Mouse (Mus musculus) T-helper 17 cell (primary cell): ENCODE measurements around the gene Fads6.

Experiments used
- in situ Hi-C, 2 experiments: fragments of 300-600 bp; cut with MboI, MseI; formaldehyde crosslinking; loops; 1 replicate in 1 of 2; 2 replicates in 1 of 2; pipeline ENCODE4 v1.15.1; 2025; ENCODE audit warnings: high pct_unique_total_duplicates in 2 of 2

The Fads6 gene

DNA sequence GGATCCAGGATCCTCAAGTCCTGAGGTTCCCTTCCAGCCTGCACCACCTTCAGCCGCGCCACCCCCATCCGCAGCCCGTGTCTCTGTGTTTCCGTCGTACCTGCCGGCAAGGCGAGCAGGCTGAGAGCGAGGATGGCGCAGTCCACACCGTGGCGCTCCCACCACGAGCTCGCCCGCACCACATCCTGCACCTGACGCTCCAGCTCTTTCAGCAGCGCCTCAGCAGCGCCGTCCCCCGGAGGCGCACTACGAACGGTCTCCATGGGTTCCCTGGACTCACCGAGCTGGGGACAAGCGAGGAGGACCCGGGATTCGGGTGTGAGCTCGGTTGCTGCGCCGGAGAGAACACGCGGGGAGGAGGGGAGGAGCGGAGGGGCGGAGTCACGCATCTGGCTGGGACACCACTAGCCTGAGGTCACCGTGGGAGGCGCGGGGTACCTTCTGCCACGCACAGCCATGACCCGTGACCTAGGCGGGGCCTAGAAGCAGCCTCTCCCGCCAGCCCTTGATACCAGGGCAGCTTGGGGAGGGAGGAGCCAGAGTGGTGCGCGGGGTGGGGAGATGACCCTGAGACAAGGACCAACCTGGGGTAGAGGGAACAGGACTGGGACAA is at the start of gene Fads6:
TSS of gene Fads6 (minus strand) at position 450 of the 613 bp plus-strand sequence.
- in situ Hi-C loops = no loop called here

DNA sequence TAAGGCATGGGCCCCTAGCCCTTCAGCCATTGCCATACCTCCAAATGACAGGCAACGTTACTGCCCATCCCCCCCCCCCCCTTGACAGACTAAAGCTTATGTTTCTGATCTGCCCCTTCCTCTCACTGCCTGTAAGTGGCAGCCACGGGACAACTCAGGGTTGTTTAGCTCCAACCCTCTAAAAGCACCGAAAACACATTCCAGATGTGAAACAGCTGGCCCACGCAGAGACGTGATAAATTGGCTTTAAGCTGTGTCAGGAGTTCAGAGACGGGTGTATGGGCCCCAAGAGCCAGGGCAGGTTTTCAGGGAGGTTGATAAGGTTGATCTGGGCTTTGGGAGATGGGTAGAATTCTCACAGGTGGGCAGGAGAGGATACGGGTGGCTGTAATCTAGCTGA is 48.1 kb upstream of the Fads6 start:
- in situ Hi-C loops = no loop called here

DNA sequence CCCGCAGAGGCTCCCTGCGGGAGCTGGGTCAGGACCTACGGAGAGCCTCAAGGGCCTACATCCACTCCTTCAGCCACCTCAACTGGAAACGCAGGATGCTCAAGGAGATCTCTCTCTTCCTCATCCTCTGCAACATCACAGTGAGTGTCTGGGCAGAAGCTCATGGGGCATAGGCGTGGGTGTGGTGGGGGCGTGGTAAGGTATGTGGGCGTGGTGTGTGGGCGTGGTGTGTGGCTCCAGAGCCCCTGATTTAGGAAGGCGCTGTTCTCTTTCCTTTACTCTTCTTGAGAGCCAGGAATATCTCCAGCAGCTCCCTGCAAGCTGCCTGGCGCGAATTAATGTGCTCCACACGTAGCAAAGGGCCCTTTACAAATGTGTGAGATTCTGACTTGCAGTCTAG is 47.5 kb upstream of the Fads6 start:
- in situ Hi-C loops = no loop called here

DNA sequence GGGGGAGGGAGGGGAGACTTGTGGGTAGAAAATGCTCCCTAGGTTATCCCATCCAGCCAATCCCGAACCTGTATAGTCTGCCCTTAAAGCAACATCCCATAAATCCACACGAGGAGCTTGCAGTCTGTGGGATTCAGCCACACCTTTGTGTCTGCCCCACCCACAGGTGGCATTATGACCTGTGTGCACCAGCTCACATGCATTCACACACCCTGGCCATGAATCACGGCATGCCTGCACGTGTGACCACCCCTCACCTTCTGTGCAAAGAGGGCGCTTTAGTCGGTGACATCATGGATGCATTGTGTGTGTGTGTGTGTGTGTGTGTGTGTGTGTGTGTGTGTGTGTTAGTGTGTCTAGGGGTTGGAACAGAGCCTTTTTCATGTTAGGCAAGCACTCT is 44.4 kb upstream of the Fads6 start:
- in situ Hi-C loops = no loop called here

DNA sequence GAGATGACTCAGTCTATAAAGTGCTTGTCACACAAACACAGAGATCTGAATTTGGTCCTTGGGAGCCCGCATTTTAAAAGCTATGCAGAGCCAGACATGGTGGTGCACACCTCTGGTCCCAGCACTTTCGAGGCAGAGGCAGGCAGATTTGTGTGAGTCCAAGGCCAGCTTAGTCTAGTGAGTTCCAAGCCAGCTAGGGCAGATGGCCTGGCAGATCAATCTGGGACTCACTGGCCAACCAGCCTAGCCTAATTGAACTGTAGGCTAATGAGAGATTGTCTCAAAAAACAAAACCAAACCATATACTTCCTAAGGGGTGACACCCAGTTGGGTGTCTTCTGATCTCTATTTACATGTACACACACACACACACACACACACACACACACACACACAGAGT is 43.8 kb upstream of the Fads6 start:
- in situ Hi-C loops = no loop called here

DNA sequence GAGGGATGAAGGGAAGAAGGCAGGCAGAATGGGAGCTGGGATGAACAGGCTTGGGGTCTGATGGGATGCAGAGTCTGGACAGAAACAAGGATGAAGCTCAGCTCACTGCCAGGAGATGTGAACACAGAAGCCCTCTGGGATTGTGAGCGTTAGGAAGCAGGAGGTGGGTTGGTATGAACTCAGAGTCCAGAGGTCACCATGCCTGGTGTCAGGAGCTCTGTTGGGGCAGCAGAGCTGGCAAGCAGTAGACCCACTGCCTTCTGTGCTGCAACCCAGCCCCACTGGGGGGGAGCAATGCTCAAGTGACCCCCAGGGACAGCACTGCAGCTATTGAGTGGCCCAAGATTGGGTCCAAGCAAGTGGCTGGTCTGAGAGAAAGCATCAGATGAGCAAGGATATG is 40.4 kb upstream of the Fads6 start:
- in situ Hi-C loops = no loop called here

DNA sequence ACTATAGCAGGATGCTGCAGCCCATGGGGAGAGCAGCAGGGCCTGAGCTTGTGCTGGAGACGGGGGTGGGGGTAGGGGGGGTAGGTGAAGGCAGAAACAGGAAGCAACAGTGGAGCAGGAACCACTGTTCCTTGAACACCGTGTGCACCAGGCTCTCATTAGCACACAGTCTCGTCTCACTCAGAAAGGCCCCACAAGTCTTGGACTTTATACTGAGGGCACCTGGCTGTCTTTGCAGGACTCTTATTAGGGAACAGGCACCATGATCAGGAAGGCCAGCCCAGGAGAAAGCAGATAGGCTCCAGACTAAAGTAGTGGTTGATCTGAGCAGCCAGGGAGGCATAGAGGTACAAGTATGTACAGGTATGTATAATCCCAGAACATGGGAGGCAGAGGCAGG is 39.9 kb upstream of the Fads6 start:
- in situ Hi-C loops = no loop called here

DNA sequence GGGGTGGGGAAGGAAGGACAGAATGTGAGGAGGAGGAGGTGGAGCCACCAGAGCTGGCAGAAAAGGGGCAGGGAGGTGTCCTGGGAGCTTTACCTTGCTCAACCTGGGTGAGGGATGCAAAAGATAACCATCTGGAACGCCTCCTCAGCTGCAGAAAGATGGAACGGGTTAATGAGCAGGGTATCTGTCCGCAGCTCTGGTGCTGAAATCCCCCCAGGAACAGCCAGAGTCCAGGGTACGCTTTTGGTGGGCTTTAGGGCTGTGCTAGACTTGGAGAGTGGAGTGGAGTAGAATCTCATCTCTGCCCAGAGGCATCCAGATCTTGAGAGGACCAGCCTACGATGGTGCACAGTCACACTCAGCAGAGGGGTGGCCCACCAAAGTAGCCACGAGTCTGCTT is 38.7 kb upstream of the Fads6 start:
- in situ Hi-C loops = no loop called here

DNA sequence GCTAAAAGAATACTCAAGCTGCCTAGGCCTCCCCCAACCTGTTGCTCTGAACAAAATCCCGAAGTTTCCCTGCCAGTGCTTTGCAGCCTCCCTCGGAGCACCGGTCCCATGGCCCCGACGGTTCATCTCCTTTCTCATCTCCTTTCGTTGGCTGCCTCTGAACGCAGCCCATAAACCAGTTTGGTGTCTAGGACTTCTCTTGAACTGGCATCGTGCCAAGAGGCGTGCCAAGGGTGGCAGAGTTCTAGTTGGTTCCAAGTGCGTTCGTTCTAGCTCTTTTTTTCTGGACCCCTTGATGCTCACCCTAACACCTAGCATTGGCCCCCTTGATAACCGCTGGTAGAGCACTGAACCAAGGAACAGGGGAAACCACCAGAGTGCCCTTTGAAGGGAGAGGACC is 37.8 kb upstream of the Fads6 start:
- in situ Hi-C loops = no loop called here

DNA sequence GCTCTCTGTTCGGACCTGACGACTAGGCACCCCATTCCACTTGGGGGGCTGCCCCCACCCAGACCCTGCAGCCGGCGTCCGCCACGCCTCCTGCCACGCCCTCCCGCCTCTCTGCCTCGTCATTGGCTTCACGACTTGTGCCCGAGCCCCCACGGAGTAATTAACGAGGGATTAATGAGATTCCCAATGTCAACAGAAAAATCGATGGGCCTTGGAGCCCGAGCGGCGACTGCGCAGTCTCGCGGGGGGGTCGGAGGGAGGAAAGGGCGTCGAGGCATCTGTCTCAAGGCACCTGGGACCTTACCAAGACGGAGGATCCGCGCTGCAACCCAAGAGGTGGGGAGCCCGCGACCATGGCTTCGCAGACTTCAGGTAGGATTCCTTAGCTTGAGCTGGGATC is 37.1 kb upstream of the Fads6 start, which contains the start of gene Otop3:
TSS of gene Otop3 (plus strand) at position 201 of the 400 bp plus-strand sequence.
- in situ Hi-C loops = no loop called here

DNA sequence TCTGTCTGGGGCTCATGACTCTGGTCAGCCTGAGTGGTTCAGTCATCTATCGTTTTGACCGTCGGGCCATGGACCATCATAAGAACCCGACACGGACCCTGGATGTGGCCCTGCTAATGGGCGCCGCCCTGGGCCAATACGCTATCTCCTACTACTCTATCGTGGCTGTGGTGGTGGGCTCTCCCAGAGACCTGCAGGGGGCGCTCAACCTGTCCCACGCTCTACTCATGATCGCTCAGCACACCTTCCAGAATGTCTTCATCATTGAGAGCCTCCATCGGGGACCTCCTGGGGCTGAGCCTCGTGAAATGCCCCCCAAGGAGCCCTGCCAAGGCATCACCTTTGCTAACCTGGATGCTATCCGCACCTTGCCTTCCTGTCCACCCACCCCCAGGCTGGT is 31.9 kb upstream of the Fads6 start:
- in situ Hi-C loops = no loop called here

DNA sequence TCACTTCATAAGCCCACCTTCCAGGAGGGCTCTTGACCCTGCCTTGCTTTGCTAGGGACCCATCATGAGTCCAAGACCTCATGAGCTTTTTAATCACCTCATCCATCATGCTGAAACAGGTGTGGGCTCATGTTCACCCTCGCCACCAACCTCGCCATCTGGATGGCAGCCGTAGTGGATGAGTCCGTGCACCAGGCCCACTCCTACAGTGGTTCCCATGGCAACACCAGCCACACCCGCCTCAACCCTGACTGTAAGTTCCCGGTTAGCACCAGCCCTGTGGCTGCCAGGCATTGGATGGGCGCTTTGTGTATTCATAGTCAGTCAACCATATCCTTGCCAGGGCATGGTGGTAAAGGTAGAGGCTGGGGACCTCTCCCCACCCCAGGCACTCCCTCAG is 29.3 kb upstream of the Fads6 start:
- in situ Hi-C loops = no loop called here

DNA sequence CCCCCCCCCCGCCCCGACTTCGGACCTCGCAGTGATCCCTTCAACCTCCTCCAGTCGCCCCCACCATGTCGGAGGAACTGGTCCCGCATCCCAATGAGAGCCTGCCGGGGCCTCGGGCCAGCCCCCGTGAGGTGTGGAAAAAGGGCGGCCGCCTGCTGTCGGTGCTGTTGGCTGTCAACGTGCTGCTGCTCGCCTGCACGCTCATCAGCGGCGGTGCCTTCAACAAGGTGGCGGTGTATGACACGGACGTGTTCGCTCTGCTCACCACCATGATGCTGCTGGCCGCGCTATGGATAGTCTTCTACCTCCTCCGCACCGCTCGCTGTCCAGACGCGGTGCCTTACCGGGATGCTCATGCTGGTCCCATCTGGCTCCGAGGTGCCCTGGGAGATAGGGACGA is 25.9 kb upstream of the Fads6 start:
- in situ Hi-C loops = loop anchor here (5.0 kb wide), 1 partner anchor 34 kb away; no protein-coding TSS in a partner anchor

DNA sequence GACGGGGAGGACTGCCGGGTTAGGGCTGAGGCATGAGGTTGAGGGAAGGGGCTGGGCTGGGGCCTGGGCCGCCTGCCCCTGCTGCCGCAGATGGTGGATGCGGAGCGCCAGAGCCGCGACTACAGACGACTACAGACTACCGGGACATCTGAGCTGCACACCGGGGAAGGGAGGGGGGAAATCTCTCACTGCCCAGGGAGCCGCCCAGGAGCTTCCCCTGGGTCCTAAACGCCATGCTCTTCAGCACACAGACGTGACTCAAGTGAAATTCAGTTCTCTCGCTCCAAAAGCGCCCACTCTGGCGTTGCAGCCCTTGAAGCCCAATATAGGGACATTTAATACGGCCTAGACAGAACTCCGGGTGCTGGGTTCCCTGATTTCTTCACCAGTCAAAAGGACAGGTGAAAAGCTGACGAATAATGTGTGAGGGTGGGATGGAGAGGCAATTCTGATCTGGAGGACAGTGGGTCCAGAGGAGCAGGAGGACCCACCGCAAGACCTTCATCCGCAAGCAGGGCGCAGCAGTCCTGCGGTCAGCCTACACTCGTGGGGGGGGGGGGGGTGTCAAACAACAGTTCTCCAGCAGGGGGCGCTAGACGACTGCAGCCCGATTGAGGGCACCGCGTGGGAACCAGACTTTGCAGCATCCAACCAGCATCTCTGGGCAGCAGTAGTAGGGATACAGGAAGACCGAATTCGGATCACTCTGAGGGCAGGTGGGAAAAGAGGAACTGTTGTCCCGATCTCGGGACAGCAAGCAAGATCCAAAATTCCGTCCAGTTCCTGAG is 24.6 kb upstream of the Fads6 start, which contains the start of gene Ush1g:
TSS of gene Ush1g (minus strand) at position 136 of the 788 bp plus-strand sequence.
- in situ Hi-C loops = loop anchor here (5.0 kb wide), 1 partner anchor 35 kb away; no protein-coding TSS in a partner anchor

DNA sequence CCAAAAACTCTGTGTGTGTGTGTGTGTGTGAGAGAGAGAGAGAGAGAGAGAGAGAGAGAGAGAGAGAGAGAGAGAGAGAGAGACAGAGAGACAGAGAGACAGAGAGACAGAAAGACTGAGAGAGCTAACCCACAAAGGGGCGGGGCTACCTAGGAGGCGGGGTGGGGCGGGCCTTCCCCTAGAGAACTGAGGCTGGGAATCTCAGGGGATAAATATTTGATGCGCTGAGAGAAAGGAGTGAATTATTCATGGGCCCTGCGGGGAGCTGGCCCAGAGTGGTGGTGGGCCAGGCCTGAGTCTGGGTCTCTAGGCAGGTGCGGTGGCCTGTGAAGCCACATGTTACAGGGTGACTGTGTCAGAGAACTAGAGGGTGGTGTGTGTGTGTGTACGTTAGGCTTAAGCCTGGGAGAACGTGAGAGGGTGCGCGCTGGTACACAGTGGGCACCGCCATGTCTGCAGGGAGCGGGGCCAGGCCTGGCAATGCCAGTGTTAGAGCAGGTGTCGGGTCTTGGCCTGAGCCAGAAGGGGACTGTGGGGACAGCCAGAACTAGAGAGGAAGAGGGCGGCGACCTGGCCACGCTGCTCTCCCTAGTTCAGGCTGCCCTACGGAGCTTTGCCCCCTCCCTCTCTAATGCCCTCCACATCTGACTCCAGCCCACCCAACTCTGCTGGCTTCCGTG is 22.4 kb upstream of the Fads6 start:
- in situ Hi-C loops = loop anchor here (5.0 kb wide), 1 partner anchor 37 kb away; no protein-coding TSS in a partner anchor

DNA sequence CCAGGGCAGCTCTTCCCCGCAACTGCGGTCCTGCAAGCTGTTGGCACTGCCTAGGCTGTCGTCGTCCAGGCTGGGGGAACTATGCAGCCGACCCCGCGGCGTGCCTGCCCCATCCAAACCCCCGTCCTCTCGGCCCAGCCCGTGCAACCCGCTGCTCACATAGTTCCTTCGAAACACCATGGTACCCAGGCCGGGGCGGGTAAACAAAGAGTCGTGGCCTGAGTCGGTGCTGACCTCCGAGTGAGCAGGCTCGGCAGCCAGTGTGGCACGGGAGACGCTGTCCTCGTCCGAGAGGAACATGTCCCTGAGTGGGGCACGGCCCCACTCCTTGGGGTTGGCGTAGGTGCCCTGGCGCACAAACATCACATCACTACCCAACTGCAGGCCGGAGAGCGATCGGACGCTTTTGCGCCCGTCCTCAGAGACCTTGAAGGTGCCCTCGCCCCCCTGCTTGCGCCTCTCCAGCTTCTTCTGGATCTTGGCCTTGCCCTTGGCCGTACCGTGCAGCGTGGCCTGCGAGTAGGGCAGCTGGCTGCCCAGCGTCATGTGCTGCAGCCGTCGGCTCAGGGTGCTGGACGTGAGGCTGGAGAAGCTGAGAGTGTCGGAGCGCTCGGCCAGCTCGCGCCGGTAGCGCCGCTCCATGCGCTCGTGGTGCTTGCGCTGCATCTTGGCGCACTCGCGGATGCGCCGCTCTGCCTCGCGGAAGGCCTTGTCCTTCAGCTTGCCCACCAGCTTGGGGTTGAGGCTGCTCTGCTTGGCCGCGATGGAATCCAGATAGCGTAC is 21.0 kb upstream of the Fads6 start:
- in situ Hi-C loops = no loop called here

DNA sequence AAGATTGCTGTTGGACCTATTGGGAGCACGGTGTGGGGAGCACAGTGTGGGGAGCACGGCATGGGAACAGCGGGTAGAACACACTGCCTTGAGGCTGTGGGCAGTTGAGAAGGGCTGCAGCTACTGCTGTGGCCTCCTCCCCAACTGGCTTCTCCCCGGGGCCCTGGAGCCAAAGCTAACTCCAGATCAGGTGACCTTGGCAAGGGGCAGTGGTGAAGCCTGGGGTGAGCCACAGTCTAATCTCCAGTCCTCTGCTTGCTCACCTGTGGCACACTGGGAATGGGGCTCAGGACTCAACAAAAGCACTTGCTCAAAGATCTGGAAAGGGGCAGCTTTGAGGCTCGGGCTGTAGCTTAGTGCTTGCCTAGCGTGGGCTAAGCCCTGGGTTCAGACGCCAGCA is 19.7 kb upstream of the Fads6 start:
- in situ Hi-C loops = no loop called here

DNA sequence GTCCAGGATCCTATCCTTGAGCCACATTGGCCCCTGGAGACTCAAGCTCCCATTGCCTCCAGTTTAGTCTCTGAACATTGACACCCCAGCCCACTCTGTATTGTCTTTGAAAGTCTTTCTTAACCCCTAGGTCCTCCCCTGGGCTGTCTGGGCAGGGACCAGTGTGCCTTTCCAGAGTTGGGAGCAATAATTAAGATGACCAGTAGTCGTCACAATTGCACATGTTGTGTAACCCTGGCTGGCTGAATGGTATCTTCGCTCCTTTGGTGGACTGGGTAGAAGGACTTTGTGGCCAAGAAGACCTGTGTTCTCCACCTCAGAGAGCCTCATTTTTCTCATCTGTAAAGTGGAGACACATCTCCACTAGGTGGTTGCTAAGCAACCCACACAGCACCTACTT is 16.8 kb upstream of the Fads6 start:
- in situ Hi-C loops = no loop called here

DNA sequence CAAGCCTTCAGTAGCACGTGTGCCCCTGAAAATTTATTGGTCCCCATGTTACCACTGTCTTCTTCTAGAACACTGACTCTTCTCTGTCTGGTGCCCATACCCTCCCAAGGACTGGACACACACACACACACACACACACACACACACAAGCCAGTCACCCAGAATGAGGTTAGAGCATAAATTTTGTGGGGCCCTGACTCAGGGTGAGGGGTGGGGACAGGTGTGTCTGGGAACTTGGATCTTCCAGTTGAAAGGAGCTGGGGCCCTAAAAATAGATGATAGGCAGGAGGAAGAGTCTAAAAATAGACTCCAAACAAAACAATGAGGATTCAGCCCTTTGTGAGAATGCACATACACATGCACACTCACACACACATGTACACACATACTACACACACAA is 11.3 kb upstream of the Fads6 start:
- in situ Hi-C loops = no loop called here

DNA sequence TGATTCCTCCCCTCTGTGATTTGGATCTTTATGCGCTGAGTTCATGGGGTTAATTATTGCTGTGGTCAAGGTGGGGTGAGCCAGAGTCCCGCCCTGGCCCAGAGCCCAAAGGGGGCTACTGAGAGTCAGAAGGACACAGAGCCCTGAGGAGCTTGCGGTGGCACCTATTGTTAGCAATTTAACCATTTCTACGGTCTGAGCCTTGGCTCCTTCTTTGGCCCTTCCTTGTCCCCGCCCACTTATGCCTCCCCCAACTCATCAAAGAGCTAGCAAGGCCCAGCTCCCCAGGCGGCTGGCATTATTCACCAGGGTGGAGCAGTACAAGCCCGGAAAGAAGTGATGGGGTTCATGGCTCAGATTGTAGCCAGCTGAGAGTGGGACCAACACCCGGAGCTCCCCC is 9.4 kb upstream of the Fads6 start, which contains the start of gene Otop2:
TSS of gene Otop2 (plus strand) at position 301 of the 400 bp plus-strand sequence.
- in situ Hi-C loops = no loop called here

DNA sequence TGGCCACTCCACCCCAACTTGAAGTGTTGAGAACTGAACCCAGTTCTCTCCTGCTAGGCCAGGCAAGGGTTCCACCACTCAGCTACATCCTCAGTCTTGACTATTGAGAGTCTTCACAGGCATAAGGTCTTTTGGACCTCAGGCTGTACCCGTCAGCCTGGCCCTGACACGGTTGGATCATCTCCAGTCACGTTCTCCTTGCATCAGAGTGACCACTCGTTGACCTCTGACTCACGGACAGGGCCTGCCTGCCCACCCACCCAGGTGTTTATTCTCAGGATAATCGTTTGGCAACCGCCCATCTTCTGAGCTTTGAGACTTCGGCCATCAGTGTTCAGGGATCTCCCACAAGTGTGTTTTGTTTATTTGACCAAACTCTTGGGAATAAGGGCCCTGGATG is 5.7 kb upstream of the Fads6 start:
- in situ Hi-C loops = no loop called here

DNA sequence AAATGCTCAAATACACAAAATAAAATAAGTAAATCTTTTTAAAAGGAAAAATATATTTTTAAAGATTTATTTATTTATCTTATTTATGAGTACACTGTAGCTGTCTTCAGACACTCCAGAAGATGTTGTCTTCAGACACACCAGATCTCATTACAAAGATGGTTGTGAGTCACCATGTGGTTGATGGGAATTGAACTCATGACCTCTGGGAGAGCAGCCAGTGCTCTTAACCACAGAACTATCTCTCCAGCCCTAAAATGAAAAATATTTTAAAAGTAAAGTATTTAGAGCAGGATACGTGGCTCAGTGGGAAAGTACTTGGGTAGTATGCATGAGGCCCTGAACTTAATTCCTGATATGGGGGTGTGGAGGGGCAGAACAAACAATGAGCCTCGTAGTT is 3.9 kb upstream of the Fads6 start:
- in situ Hi-C loops = no loop called here
